Comparison of ENCODE assay signal across 9 mouse cellular contexts in genomic region chr3:100963849-100964542, GRCm38 (mm10). TPM values are rescaled to one million over a fixed set of nuclear protein-coding genes. Genes with fewer than 3 reads are reported as not detected.
A peak's percentile ranks its signal among the peaks of the same experiment; 100 is the strongest.
DNase-seq lines count a peak whose midpoint lies in the region; ATAC-seq and TF ChIP-seq lines count a peak whose summit lies in the region.
"Had no signal": no experiment of that assay in that cellular context is flagged by ENCODE, and none has a peak within 500 bp of the region (broad histone marks: within the 10 kb centered on the region; RNA-seq: fewer than 3 reads in every experiment).

No protein-coding gene starts in this region.

- in situ Hi-C loops in CH12.LX (cut with MboI; ENCODE audit: low pct_ligation_motif_present, low pct_unique_long_range_greater_than_20kb, low sequenced_read_pairs): loop anchor here (25.0 kb wide), 1 partner anchor 848 kb away; no protein-coding TSS in a partner anchor

- intact Hi-C loops in heart, postnatal 10 days (cut with DNase I): no loop called here

- peaks cover 0 to 6% of the 10 kb centered on the region in 2 experiments; a peak in 1 of 4 replicates for H3K4me1 ChIP-seq in CH12.LX (ENCODE audit: control insufficient read depth in 1 of 2, insufficient read depth in 2 of 2)
- peaks cover 4% of the 10 kb centered on the region for H3K4me1 ChIP-seq in neural tube, embryonic 13.5 days (replicated peaks)

- ATAC-seq in neural tube, embryonic 13.5 days (ENCODE audit: low read depth): peak; percentile 70; the same call in 1 of the 2 replicates

- peak; percentile 17 to 58; a peak in 2 of 4 replicates for TF ChIP-seq CTCF in CH12.LX (conservative IDR thresholded peaks at IDR 0.05 in 1 of 2, IDR thresholded peaks at IDR 0.05 in 1 of 2; ENCODE audit: low read depth in 2 of 2, low read length in 2 of 2)
- TF ChIP-seq CTCF in brain, embryonic 14.5 days (IDR thresholded peaks at IDR 0.05; ENCODE audit: borderline replicate concordance, extremely low read depth, insufficient read depth, insufficient read length): peak; percentile 76

- no peak for TF ChIP-seq POLR2A in CH12.LX (IDR thresholded peaks at IDR 0.05; ENCODE audit: low read depth, low read length)
- TF ChIP-seq POLR2A in brain, embryonic 14.5 days (IDR thresholded peaks at IDR 0.05; ENCODE audit: borderline replicate concordance, extremely low read depth, insufficient read depth, insufficient read length, poor library complexity, severe bottlenecking): no peak

- H3K27ac ChIP-seq in CH12.LX (ENCODE audit: insufficient read depth, low read depth): no peak overlapping the region
- no peak overlapping the region for H3K27ac ChIP-seq in neural tube, embryonic 13.5 days (replicated peaks)
- H3K27ac ChIP-seq: liver, embryonic 13.5 days had no signal

- WGBS in neural tube, embryonic 13.5 days: 77% methylated on average over 14 of the region's 14 CpGs

- DNase-seq in heart, postnatal 10 days: peak; percentile 56 to 68
- DNase-seq in heart, adult 11 months: no peak
- DNase-seq in CH12.LX (ENCODE audit: extremely low read depth): peak; percentile 24
- DNase-seq in brain, embryonic 14.5 days (ENCODE audit: low read depth): peak; percentile 81
- DNase-seq in frontal cortex, postnatal 36 days (ENCODE audit: low spot score in 2 of 2): peak; percentile 46 to 79
- DNase-seq in left cerebral cortex, adult 18-20 months (ENCODE audit: low spot score in 2 of 2): peak; percentile 60 to 74
- no peak for DNase-seq in ovary, adult 18-20 months (ENCODE audit: low spot score)
- DNase-seq: liver, embryonic 13.5 days had no signal

- no peak overlapping the region for H3K9ac ChIP-seq in CH12.LX (ENCODE audit: insufficient read depth, low read depth)
- H3K9ac ChIP-seq in neural tube, embryonic 13.5 days: no peak overlapping the region
- H3K9ac ChIP-seq: liver, embryonic 13.5 days had no signal

- no peak for TF ChIP-seq EP300 in CH12.LX (IDR thresholded peaks at IDR 0.05; ENCODE audit: low read length)

- no peak overlapping the region for H3K4me3 ChIP-seq in CH12.LX (replicated peaks in 1 of 3; ENCODE audit: low read depth in 2 of 3, low read length in 2 of 3, poor library complexity in 1 of 3)
- H3K4me3 ChIP-seq in neural tube, embryonic 13.5 days: no peak overlapping the region
- H3K4me3 ChIP-seq: liver, embryonic 13.5 days had no signal

- H3K4me2 ChIP-seq in CH12.LX (ENCODE audit: insufficient read depth, low read depth, poor library complexity, severe bottlenecking): no peak overlapping the region
- H3K4me2 ChIP-seq in neural tube, embryonic 13.5 days: no peak overlapping the region
- H3K4me2 ChIP-seq: liver, embryonic 13.5 days had no signal

- no peaks in the 10 kb centered on the region for H3K9me3 ChIP-seq in CH12.LX (replicated peaks; ENCODE audit: low read length)
- H3K9me3 ChIP-seq in neural tube, embryonic 13.5 days: no peaks in the 10 kb centered on the region
- H3K9me3 ChIP-seq: liver, embryonic 13.5 days had no signal

- peaks cover 51 to 86% of the 10 kb centered on the region in 2 experiments for H3K36me3 ChIP-seq in CH12.LX (replicated peaks in 1 of 2; ENCODE audit: control insufficient read depth in 1 of 2, insufficient read depth in 1 of 2, low read length in 1 of 2)
- H3K36me3 ChIP-seq in neural tube, embryonic 13.5 days: peaks cover 23% of the 10 kb centered on the region; the same call in 1 of the 2 replicates

- H3K79me2 ChIP-seq in CH12.LX (replicated peaks; ENCODE audit: control insufficient read depth, extremely low read depth, insufficient read depth, poor library complexity, severe bottlenecking): peaks cover 4% of the 10 kb centered on the region; the same call in 1 of the 2 replicates

- H3K27me3 ChIP-seq in CH12.LX (replicated peaks): no peaks in the 10 kb centered on the region
- no peaks in the 10 kb centered on the region for H3K27me3 ChIP-seq in neural tube, embryonic 13.5 days
- H3K27me3 ChIP-seq: liver, embryonic 13.5 days had no signal

- peak; percentile 45 for TF ChIP-seq RAD21 in CH12.LX (IDR thresholded peaks at IDR 0.05; ENCODE audit: low read depth, low read length)

- dilution Hi-C loops in CH12.LX (cut with MboI; ENCODE audit: extremely low pct_ligation_motif_present, extremely low pct_unique_long_range_greater_than_20kb, low sequenced_read_pairs): no loop called here

TF ChIP-seq in CH12.LX, 34 proteins besides CTCF, POLR2A, EP300 and RAD21:
- TF ChIP-seq ETS1 (conservative IDR thresholded peaks at IDR 0.05; ENCODE audit: low read depth, low read length): no peak
TF ChIP-seq in CH12.LX: peak in this region for 0.

RNA-seq across cellular contexts. Expression of gene Ttf2, which starts 5.5 kb away (rescaled TPM):
- total RNA-seq in heart, postnatal 10 days (2021): 1 to 10 TPM; 5.7 to 6.0 TPM
- total RNA-seq in CH12.LX (2012; rRNA removed): 27.2 and 31.8 TPM in 2 replicates
- total RNA-seq in CH12.LX (2014; rRNA removed): 29.7 and 30.3 TPM in 2 replicates
- 29.7 and 34.0 TPM in 2 replicates for polyA plus RNA-seq in CH12.LX (2012; ENCODE audit: insufficient read length, low read depth)
- 6.0 and 7.7 TPM in 2 replicates for polyA plus RNA-seq in brain, embryonic 14.5 days (2012; rRNA removed)
- total RNA-seq in left cerebral cortex, adult 18-20 months (2021): 1 to 10 TPM; 1.3 to 1.5 TPM
- polyA plus RNA-seq in neural tube, embryonic 13.5 days (2015; fragmentation: Nextera tagmentation; extraction: Ambion mirVana): 7.0 and 7.1 TPM in 2 replicates

RNA-seq across cellular contexts. Expression of gene Trim45, which starts 42.0 kb away (rescaled TPM):
- total RNA-seq in heart, postnatal 10 days (2021): 10 to 100 TPM; 10.7 to 11.1 TPM
- 3.4 and 4.4 TPM in 2 replicates for total RNA-seq in CH12.LX (2012; rRNA removed)
- total RNA-seq in CH12.LX (2014; rRNA removed): 2.2 and 2.7 TPM in 2 replicates
- polyA plus RNA-seq in CH12.LX (2012; ENCODE audit: insufficient read length, low read depth): 2.1 and 3.3 TPM in 2 replicates
- 13.0 and 13.1 TPM in 2 replicates for polyA plus RNA-seq in brain, embryonic 14.5 days (2012; rRNA removed)
- total RNA-seq in left cerebral cortex, adult 18-20 months (2021): 10 to 100 TPM; 11.3 to 11.7 TPM
- polyA plus RNA-seq in neural tube, embryonic 13.5 days (2015; fragmentation: Nextera tagmentation; extraction: Ambion mirVana): 6.2 and 8.0 TPM in 2 replicates

Comparison
In these comparisons a context has a peak if more than half of its experiments do, and no peak if none do; other contexts are left out.
1. DNase-seq: peak in heart, postnatal 10 days (2 of 2), CH12.LX (single experiment), brain, embryonic 14.5 days (single experiment), frontal cortex, postnatal 36 days (2 of 2) and left cerebral cortex, adult 18-20 months (2 of 2); none in heart, adult 11 months (single experiment) and ovary, adult 18-20 months (single experiment).
2. RNA of gene Ttf2, which starts 5.5 kb away (total RNA-seq): 27.2 to 31.8 TPM in CH12.LX; 5.7 to 6.0 TPM in heart, postnatal 10 days and 1.3 to 1.5 TPM in left cerebral cortex, adult 18-20 months; every median in the first group is over 4 times any median in the second.